Mouse (Mus musculus): Measurements from ENCODE around the gene Crtc3. TPM values are rescaled to one million over a fixed set of nuclear protein-coding genes. Genes with fewer than 3 reads are reported as not detected.

The Crtc3 gene
- total RNA-seq, 4 experiments from 2014 or later = 8.9 to 11.6 (median 11.4) TPM

DNA sequence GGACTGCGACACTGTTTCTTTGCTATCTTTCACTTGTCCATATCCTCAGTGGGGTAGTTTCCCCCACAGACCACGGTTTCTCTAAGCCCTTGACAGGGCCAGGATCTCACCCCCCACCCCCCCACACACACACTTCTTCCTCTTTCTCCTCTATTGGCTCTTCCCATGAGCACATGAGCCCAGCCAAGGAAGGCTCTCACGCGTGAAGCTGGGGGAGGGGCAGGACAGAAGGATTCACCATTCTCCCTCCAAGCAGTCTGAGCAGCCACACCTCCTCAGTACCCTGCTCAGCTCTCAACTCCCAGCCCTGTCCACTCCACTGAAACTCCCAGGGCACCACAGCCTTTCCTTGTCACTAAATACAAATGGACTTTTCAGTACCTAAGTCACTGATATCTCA, 47.2 kb downstream of the Crtc3 start:
- no peak for DNase-seq (ENCODE audit: low spot score in 2 of 2)

- no peak for DNase-seq (ENCODE audit: low spot score in 2 of 2)
Measured at GRCm38 (mm10) chr7:80639981-80640380, 48.7 kb downstream of the Crtc3 start.

DNA sequence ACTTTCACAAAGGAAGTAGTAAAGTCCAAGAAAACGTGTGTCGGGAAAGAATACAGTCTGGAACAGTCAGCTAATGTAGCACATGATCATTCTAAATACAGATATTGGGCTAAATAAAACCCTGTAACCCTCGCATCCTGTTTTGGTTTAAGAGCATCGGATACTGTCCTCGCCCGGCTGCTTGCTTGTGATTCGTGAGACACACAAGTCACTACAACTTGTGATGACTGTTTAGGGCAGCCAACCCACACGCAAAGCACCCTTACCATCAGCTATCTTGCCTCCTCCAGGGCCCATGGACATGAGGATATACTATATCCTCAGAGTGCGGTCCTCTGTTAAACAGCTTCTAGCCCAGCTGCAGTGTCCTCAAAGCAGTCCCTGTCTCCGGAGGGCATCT, 50.2 kb downstream of the Crtc3 start:
- DNase-seq (ENCODE audit: low spot score in 2 of 2) = no peak

DNA sequence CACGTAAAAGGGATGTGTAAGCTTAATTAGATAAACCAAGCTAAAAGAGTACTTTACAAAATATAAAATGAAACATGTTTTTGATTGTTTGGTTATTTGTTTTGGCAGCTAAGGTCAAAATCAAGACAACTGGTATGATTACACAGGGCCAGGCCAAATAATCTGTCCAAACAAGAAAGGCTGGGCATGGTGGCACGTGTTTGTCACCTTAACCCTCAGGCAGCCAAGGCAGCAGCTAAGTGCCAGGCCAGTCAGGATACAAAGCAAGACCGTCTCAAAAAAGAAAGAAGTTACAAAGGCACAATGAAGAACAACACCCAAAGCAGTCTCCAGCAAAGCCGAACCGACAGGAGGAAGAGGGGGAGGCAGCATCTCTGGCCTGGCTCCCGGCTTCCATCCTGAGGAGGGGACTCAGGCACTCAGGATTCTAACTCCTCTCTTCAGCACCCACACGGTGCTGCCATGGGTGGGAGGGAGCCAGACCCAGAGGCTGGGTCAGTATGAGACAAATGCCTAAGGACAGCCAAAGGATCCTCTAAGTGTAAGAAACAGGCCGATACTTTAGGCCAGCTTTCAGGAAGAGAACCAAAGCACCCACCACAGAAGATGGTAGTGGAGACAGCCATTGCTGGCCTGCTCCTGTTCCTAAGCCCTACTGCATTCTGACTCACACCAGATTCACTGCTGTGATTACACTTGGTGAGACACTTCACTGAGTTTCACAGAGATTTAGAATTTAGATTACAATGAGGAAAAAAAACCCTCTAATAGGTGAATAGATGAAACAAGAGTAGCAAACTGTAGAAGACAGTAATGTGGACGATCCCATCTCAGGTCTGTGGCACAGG, 51.5 kb downstream of the Crtc3 start:
- DNase-seq (ENCODE audit: low spot score in 2 of 2) = no peak

DNA sequence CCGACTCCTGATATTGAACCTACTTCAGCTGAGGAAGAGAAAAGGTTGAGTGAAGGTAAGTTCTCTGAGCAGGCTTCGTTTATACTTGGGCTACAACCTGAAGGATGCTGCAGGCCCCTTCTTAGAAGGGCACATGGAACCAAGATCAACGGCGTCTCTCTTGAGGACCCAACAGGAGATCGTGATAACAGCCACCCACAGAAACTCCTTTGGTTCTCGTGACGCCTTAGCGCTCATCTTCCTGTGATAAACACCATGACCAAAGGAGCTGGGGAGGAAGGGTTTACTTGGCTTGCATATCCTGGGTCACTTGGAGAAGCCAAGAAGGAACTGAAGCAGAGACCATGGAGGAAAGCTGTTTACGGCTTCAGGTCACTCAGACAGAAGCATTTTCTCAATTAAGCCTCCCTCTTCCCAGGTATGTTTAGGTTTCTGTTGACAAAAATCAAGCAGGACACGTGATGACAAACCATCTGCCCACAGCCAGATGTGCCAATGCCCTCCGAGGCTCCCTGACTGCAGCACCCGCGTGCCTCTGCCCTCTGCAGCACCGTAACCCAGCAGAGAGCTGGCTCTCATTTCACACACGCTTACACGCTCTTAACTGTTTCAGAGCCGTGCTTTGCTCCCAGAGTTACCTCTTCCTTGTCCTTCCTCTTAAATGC, 52.3 kb downstream of the Crtc3 start:
- DNase-seq (ENCODE audit: low spot score in 2 of 2) = no peak

GRCm38 (mm10) chr7:80635866-80636265, 52.8 kb downstream of the Crtc3 start:
- no peak for DNase-seq (ENCODE audit: low spot score in 2 of 2)

- DNase-seq (ENCODE audit: low spot score in 2 of 2) = no peak
Measured at GRCm38 (mm10) chr7:80634741-80635140, 53.9 kb downstream of the Crtc3 start.

- DNase-seq (ENCODE audit: low spot score in 2 of 2) = no peak
Measured at GRCm38 (mm10) chr7:80633635-80634034, 55.0 kb downstream of the Crtc3 start.

DNA sequence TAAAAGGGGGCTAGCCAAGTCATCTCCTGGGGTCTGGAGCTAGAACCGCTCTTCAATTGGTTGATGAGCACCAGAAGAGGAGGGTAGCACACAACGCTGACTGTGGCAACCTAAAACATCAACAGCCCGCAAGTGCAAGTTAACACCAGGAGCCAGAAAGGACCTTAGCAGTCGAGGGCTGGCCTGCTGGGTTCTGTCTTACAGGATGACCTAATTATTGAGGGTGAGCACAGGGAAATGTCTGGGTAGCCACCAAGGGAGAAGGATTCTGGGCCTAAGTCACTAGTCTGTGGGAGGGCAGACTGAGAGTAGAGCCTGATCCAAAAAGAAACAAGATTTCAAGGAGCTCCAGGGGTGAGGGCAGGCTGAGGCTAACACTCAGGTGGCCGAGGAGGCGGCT, 56.7 kb downstream of the Crtc3 start:
- DNase-seq (ENCODE audit: low spot score in 2 of 2) = no peak

DNA sequence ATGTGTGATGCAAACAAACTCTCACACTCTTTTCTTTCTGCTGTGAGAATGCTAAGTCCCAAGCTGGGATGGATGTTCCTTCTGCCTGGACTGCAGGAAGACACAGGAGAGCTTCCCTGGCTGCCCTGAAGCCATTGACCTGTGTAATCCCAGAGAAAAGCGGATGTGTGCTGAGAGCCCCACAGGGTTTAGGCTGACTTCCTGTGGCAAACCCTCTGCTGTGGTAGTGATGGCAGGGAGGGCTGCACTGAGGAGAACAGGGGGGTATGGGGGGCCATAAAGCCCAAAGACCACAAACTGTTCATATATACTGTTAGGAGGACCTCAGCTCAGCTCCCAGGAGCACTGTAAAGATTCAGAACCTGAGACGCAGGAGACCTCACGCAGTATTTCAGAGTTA, 57.3 kb downstream of the Crtc3 start:
- DNase-seq (ENCODE audit: low spot score in 2 of 2) = no peak

DNA sequence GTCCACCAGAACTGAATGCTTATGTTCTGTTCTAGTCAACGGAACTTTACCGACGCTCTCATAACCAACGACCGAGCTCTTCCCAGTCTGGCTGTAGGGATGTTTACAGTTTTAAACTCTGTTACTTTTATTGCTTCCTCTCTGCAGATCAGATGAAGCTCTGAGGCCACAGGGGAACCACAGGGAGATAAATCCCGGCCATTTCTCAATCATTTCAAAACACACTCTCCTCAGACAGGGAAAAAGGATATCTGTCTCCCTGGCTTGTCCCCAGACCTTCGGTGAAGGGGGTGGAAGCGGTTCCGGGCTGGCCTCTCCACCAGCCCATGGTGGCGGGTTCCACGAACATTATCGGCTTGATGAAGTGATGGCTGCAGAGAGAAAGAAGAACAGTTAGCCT, 59.3 kb downstream of the Crtc3 start:
- no peak for DNase-seq (ENCODE audit: low spot score in 2 of 2)

- DNase-seq (ENCODE audit: low spot score in 2 of 2) = peak; percentile 47 to 52
Measured at GRCm38 (mm10) chr7:80628708-80629183, 59.9 kb downstream of the Crtc3 start.

DNA sequence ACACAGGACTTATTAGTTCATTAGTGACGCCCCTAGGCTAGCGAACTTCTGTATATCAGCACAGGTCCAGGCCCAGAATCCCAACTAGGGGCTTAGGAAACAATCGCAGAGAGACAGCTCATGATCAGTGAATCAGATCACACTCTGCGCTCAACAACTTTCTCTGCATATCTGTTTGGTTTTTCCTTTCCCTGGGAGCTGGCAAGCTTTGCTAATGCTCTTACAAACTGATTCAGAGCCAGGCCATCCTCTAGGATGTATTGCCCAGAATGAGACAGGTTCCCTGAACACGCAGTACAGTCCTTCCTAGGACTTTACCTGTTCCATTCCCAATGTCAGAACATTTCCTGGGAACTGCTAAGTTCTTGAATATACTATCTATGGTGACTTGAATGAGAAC, 61.7 kb downstream of the Crtc3 start:
- no peak for DNase-seq (ENCODE audit: low spot score in 2 of 2)

- peak in 1 of 2 experiments; percentile 50 for DNase-seq (ENCODE audit: low spot score in 2 of 2)
Measured at GRCm38 (mm10) chr7:80625841-80626240, 62.8 kb downstream of the Crtc3 start.

DNA sequence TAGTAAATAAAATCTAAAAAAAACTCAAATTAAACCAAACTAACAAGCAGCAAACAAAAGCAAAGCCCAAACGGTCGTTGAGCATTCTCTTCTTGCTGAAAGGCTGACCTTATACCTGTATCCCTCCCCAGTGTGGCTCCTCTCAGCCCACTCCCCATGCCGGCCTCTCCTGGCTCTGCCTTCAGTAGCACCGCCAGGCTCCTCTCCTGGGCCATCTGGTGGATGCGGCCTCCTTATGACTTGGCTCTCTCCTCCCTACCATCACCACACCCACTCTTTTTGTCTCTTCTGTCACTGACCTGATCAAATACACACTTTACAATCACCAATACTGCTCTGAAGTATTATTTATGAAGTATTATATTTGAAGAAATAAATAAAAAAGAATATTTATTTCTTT, 65.4 kb downstream of the Crtc3 start:
- DNase-seq (ENCODE audit: low spot score in 2 of 2) = no peak

DNA sequence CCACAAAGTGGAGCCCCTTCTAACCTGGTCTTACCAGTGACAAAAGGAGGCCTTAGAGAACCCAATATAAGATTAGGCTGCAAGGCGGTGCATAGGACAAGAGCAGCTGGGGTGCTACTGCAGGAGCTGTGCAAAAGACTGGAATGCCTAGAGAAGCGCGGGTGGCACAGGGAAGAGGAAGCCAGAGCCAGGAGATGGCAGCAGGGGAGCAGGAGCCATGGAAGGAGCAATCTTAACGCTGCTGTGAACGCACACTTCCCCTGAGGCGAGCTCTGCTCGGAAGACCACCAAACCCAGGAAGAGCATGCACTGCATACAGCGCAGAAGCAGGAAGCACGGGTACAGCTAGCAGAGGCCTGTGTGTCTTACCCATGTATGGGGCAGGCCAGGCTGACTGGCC, 72.6 kb downstream of the Crtc3 start:
- DNase-seq (ENCODE audit: low spot score in 2 of 2) = no peak

GRCm38 (mm10) chr7:80614042-80614441, 74.6 kb downstream of the Crtc3 start:
- no peak for DNase-seq (ENCODE audit: low spot score in 2 of 2)

DNA sequence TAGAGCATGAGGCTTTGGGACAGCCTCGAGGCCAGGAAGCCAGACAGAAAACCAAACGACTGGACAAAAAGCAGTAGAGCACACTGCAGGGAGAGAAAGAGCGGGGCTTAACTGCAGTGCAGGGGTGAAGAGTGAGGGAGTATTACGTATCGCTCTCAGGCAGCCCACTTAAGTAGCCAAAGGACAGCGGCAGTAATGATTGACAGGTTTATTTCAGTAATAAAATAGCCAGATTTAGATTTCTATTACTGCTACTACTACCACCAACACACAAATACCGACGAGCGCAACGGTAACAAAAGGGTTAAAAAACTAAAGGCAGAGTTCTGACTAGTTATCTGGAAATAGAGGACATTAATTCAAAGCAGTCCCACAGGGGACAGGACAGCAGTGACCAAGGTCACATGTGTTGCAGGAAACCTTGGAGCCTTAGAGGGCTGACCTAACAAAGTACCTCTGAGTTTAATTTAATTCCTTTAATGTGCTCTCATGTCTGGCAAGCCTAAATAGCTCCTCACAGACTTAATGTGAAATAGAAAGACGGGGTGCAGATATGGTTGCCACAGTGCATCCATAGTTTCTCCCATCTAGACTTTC, 76.4 kb downstream of the Crtc3 start:
- DNase-seq (ENCODE audit: low spot score in 2 of 2) = no peak

DNA sequence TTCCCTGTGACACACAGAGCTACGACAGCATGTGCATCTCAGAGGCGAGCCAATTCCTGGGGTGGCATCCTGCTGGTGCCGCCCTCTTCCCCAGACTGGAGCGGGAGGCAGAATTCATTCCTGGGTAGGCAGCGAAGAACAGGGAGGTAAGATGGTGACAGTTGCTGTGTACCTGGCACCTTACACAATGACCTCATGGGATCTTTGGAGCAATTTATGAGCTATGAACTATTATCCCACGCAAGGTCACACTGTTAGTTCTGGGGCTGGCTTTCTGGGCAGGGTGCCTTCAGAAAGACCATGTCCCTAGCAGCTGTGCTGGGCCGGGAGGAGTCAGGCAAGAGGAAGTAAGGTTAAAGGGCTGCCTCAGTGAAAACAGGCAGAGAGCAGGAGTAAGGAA, 77.0 kb downstream of the Crtc3 start:
- DNase-seq (ENCODE audit: low spot score in 2 of 2) = no peak

DNA sequence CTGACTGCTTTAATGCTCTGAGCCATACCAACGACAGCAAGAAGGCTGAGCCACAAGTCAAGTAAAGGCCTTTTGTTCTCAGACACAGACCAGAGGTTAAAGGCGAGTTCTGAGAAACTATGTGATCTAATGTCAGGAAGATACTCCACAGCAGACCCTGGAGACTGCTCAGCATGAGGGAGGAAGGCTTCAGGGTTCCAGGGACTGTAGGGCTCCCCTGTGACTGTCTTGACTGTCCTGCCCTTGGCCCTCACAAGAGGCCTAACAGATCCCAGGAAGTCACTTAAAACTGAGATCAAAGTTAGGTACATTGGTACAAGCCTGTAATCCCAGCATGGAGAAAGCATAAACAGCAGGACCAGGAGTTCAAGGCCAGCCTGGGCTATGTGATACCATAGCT, 81.2 kb downstream of the Crtc3 start:
- DNase-seq (ENCODE audit: low spot score in 2 of 2) = no peak

DNA sequence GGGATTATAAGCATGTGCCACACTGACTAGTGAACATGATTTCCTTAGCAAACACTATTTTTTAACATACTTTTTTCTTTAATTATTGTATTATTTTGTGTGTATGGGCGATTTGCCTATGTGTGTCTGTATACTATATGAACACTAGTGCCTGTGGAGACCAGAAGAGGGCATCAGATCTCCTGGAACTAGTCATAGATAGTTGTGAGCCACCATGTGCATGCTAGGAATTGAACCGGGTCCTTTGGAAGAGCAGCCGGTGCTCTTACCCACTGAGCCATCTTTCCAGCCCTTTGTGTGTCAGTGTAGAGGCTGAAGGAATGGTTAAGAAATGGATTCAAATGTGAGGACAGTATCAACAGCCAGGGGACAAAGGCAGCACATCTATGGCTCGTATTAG, 82.2 kb downstream of the Crtc3 start:
- DNase-seq (ENCODE audit: low spot score in 2 of 2) = no peak

- no peak for DNase-seq (ENCODE audit: low spot score in 2 of 2)
Measured at GRCm38 (mm10) chr7:80605557-80605930, 83.1 kb downstream of the Crtc3 start.

All from gastrocnemius, adult 8-10 months (tissue).